Mouse (Mus musculus) E14TG2a.4 (cell line): Measurements from ENCODE around the gene Dennd4c.

Source experiments
- CTCF ChIP-seq: conservative IDR thresholded peaks from 2 replicates; pipeline ENCODE4 v1.5.1; 2014; ENCODE audit warnings: low read length
- NANOG ChIP-seq: IDR thresholded peaks from 2 replicates; pipeline ENCODE4 v1.6.1; 2014; ENCODE audit warnings: borderline replicate concordance, low read length, mixed read lengths
- POU5F1 ChIP-seq: IDR thresholded peaks from 2 replicates; pipeline ENCODE4 v1.6.1; 2014; ENCODE audit warnings: low read length, borderline replicate concordance

DNA sequence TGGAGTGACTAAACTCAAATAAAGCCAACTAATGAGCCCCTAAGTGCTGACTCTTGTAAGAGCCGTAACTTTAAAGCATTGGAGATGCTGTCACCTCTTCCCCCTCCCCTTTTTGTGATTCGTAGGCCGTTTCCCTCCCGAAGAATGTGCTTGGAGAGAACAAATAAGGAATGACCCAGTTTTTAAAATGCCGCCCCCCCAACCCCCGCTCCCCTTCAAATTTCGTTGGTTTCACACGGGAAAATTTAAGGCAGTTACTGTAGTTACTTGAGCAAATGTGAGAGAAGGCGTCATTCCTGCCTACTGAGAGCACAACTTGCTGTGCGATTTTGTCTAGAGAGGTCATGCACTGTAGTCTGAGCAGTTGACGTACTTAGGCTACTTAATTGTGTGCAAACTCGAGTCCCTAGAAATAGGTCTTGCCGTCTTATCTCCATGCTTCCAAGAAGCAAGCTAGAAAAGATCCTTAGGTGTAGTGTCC, 1.0 kb downstream of the Dennd4c start:
- no peak for TF ChIP-seq CTCF
- no peak for TF ChIP-seq NANOG
- TF ChIP-seq POU5F1, result no peak
